Mouse (Mus musculus) megakaryocyte, embryonic 14.5 days (primary cell): Measurements from ENCODE around the gene Tmem52b.

Experiments
- FLI1 ChIP-seq: IDR thresholded peaks from 2 replicates; pipeline ENCODE4 v1.6.1; 2012; ENCODE audit warnings: low read length, inconsistent platforms, mixed read lengths
- GATA1 ChIP-seq: IDR thresholded peaks from 3 replicates; pipeline ENCODE4 v1.6.1; 2012; ENCODE audit warnings: mixed read lengths, low read length, inconsistent platforms, borderline replicate concordance

DNA sequence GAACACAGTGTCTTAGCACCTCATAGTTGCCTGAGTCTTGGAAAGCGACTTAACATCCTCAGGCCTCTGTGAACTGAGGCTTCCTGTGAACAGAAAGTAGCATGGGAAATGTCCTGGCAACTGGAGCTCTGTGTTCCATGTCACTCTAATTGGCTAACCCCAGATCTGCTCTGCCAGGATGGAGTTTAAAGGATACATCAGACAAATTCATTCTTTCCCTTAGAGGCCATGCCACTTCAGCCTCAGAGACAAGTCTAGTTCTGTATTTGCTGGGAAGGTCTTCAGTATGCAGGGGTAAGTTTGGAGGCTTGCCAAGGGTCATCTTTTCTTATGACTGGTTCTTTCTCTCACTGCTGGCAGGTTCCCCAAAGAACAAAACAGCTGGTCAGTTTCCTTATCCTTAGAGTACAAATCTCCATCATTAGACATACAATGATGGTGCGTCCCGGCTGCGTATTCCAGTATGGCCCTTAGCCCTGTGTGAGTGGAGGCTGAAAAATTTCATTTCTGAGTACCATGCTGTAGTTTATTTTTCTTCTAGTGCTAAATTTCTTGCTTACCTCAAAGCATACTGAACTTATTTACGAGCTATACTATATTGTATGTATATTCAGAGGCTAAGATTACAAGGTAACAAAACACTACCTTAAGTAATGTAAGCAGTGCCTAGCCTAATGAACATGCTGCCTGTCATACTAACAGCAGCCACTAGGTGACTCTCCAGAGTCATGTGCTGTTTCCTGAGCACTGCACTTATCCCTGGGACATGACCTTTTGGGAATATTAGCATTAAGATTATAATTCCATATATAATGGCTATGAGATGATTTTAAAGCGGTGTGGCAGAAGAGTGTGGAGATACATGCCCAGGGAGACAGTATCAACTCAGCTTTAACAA, 31.6 kb downstream of the Tmem52b start:
- TF ChIP-seq GATA1 = no peak
- no peak for TF ChIP-seq FLI1
